ENCODE assay signal across 17 mouse cellular contexts in the genomic region with DNA sequence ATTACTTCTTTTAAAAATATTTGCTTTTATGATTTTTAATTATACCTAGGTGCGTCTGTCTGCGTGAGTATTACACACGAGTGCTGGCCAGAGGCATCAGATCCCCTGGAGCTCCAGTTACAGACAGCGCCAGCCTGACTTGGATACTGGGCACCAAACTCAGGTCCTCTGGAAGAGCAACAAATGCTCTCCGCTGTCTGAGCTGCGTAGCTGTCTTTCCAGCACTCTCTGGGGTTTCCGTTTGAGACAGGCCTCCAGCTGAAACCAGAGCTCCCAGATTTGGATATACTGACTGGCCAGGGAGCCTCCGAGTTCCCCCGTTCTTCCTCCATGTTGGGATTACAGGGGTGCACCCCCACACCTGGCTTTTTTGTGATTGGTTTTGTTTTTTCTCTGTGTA. TPM values are rescaled to one million over a fixed set of nuclear protein-coding genes. Genes with fewer than 3 reads are reported as not detected.
DNase-seq lines count a peak whose midpoint lies in the region; ATAC-seq and TF ChIP-seq lines count a peak whose summit lies in the region.
"Had no signal": no experiment of that assay in that cellular context is flagged by ENCODE, and none has a peak within 500 bp of the region (broad histone marks: within the 10 kb centered on the region; RNA-seq: fewer than 3 reads in every experiment).

No protein-coding gene starts in this region.

- DNase-seq in gastrocnemius, adult 2 months, result peak; percentile 49
- no peak for DNase-seq in gastrocnemius, postnatal 10 days
- no peak for DNase-seq in midbrain, embryonic 11.5 days (ENCODE audit: low spot score, missing footprints)
- DNase-seq in midbrain, postnatal 0 days (ENCODE audit: low spot score), result no peak
- DNase-seq: B cell, adult 2 months; kidney, adult 11 months; layer of hippocampus, postnatal 36 days; retina, postnatal 1 day; spleen, adult 18-20 months; thymus, postnatal 25 days had no signal

- no peaks in the 10 kb centered on the region for H3K27me3 ChIP-seq in midbrain, embryonic 11.5 days (ENCODE audit: control insufficient read depth, insufficient read depth, low read length)
- H3K27me3 ChIP-seq in midbrain, postnatal 0 days (ENCODE audit: insufficient read depth, low read length), result no peaks in the 10 kb centered on the region
- no peaks in the 10 kb centered on the region for H3K27me3 ChIP-seq in embryonic facial prominence, embryonic 13.5 days
- H3K27me3 ChIP-seq in neural tube, embryonic 13.5 days, result no peaks in the 10 kb centered on the region
- H3K27me3 ChIP-seq in kidney, embryonic 15.5 days, result peaks cover 14% of the 10 kb centered on the region; the same call in 1 of the 2 replicates

- peaks cover 19% of the 10 kb centered on the region for H3K4me1 ChIP-seq in midbrain, embryonic 11.5 days (ENCODE audit: control insufficient read depth, insufficient read depth, low read length)
- H3K4me1 ChIP-seq in midbrain, postnatal 0 days (ENCODE audit: insufficient read depth, low read length), result no peaks in the 10 kb centered on the region
- peaks cover 14% of the 10 kb centered on the region for H3K4me1 ChIP-seq in embryonic facial prominence, embryonic 13.5 days
- peaks cover 17% of the 10 kb centered on the region for H3K4me1 ChIP-seq in neural tube, embryonic 13.5 days (replicated peaks)
- H3K4me1 ChIP-seq in kidney, embryonic 15.5 days, result no peaks in the 10 kb centered on the region

- H3K4me3 ChIP-seq in gastrocnemius, adult 2 months, result peak overlapping the region; percentile 47
- no peak overlapping the region for H3K4me3 ChIP-seq in midbrain, embryonic 11.5 days (ENCODE audit: low read depth, low read length)
- no peak overlapping the region for H3K4me3 ChIP-seq in midbrain, postnatal 0 days (ENCODE audit: low read depth, low read length)
- no peak overlapping the region for H3K4me3 ChIP-seq in embryonic facial prominence, embryonic 13.5 days
- H3K4me3 ChIP-seq in neural tube, embryonic 13.5 days, result no peak overlapping the region
- H3K4me3 ChIP-seq in kidney, embryonic 15.5 days (replicated peaks), result no peak overlapping the region
- H3K4me3 ChIP-seq: megakaryocyte, embryonic 14.5 days had no signal

- intact Hi-C loops in gastrocnemius, adult 2 months (cut with DNase I), result no loop called here

- H3K4me2 ChIP-seq in midbrain, embryonic 11.5 days, result no peak overlapping the region
- H3K4me2 ChIP-seq in midbrain, postnatal 0 days (ENCODE audit: low read depth, low read length, poor library complexity, severe bottlenecking), result no peak overlapping the region
- H3K4me2 ChIP-seq in embryonic facial prominence, embryonic 13.5 days, result peak overlapping the region; percentile 9
- no peak overlapping the region for H3K4me2 ChIP-seq in neural tube, embryonic 13.5 days
- no peak overlapping the region for H3K4me2 ChIP-seq in kidney, embryonic 15.5 days

- 35% methylated on average over 9 of the region's 9 CpGs for WGBS in midbrain, embryonic 11.5 days
- 43% methylated on average over 9 of the region's 9 CpGs for WGBS in midbrain, postnatal 0 days
- 25% methylated on average over 9 of the region's 9 CpGs for WGBS in embryonic facial prominence, embryonic 13.5 days
- 35% methylated on average over 9 of the region's 9 CpGs for WGBS in neural tube, embryonic 13.5 days
- WGBS in kidney, embryonic 15.5 days, result 28% methylated on average over 9 of the region's 9 CpGs

- no peak; the same call in 1 of the 2 replicates for ATAC-seq in midbrain, embryonic 11.5 days (ENCODE audit: low FRiP score)
- no peak for ATAC-seq in midbrain, postnatal 0 days (ENCODE audit: low FRiP score)
- no peak for ATAC-seq in embryonic facial prominence, embryonic 13.5 days (ENCODE audit: insufficient number of reproducible peaks, insufficient read depth, low FRiP score, low TSS enrichment, low read depth)
- ATAC-seq in neural tube, embryonic 13.5 days (ENCODE audit: low read depth), result no peak
- no peak for ATAC-seq in kidney, embryonic 15.5 days (replicated peaks; ENCODE audit: low FRiP score)

- no peak for TF ChIP-seq CTCF in gastrocnemius, adult 2 months (IDR thresholded peaks at IDR 0.05)
- no peak for TF ChIP-seq CTCF in midbrain, postnatal 0 days (IDR thresholded peaks at IDR 0.05)

- no peaks in the 10 kb centered on the region for H3K36me3 ChIP-seq in midbrain, embryonic 11.5 days (ENCODE audit: control insufficient read depth, insufficient read depth, low read length)
- no peaks in the 10 kb centered on the region for H3K36me3 ChIP-seq in midbrain, postnatal 0 days (ENCODE audit: insufficient read depth, low read length)
- no peaks in the 10 kb centered on the region for H3K36me3 ChIP-seq in embryonic facial prominence, embryonic 13.5 days
- H3K36me3 ChIP-seq in neural tube, embryonic 13.5 days, result no peaks in the 10 kb centered on the region
- H3K36me3 ChIP-seq in kidney, embryonic 15.5 days, result no peaks in the 10 kb centered on the region

- no peaks in the 10 kb centered on the region for H3K9me3 ChIP-seq in midbrain, embryonic 11.5 days (ENCODE audit: control insufficient read depth, low read length)
- H3K9me3 ChIP-seq in midbrain, postnatal 0 days (ENCODE audit: low read length), result no peaks in the 10 kb centered on the region
- no peaks in the 10 kb centered on the region for H3K9me3 ChIP-seq in embryonic facial prominence, embryonic 13.5 days
- H3K9me3 ChIP-seq in neural tube, embryonic 13.5 days, result no peaks in the 10 kb centered on the region
- no peaks in the 10 kb centered on the region for H3K9me3 ChIP-seq in kidney, embryonic 15.5 days (replicated peaks)

- peak overlapping the region; percentile 30 for H3K9ac ChIP-seq in midbrain, embryonic 11.5 days (ENCODE audit: low read length)
- no peak overlapping the region for H3K9ac ChIP-seq in midbrain, postnatal 0 days (replicated peaks; ENCODE audit: low read length, poor library complexity, severe bottlenecking)
- no peak overlapping the region for H3K9ac ChIP-seq in embryonic facial prominence, embryonic 13.5 days
- H3K9ac ChIP-seq in neural tube, embryonic 13.5 days, result no peak overlapping the region
- H3K9ac ChIP-seq in kidney, embryonic 15.5 days, result no peak overlapping the region

- H3K27ac ChIP-seq in gastrocnemius, adult 2 months, result peak overlapping the region; percentile 61; the same call in 1 of the 2 replicates
- peak overlapping the region; percentile 51 for H3K27ac ChIP-seq in midbrain, embryonic 11.5 days (ENCODE audit: low read depth, low read length)
- H3K27ac ChIP-seq in midbrain, postnatal 0 days (ENCODE audit: low read depth, low read length), result no peak overlapping the region
- H3K27ac ChIP-seq in embryonic facial prominence, embryonic 13.5 days, result 0 out of 2 replicates have a peak overlapping the region, but pooled peaks have one; percentile 8
- peak overlapping the region; percentile 33; the same call in 1 of the 2 replicates for H3K27ac ChIP-seq in neural tube, embryonic 13.5 days (replicated peaks)
- no peak overlapping the region for H3K27ac ChIP-seq in kidney, embryonic 15.5 days
- H3K27ac ChIP-seq: stomach, postnatal 0 days had no signal

RNA-seq across cellular contexts. Expression of a gene that starts 12.9 kb away (rescaled TPM):
- total RNA-seq in gastrocnemius, adult 2 months (2021), result 1 to 10 TPM; 1.6 to 2.4 TPM
- total RNA-seq in gastrocnemius, postnatal 10 days (2021), result under 1 TPM; 0.33 to 0.70 TPM
- 33.9 and 37.2 TPM in 2 replicates for polyA plus RNA-seq in midbrain, embryonic 11.5 days (2014; fragmentation: Nextera tagmentation; extraction: Ambion mirVana)
- 0.60 and 1.8 TPM in 2 replicates for total RNA-seq in midbrain, postnatal 0 days (2014; rRNA removed)
- polyA plus RNA-seq in midbrain, postnatal 0 days (2015; fragmentation: Nextera tagmentation; extraction: Ambion mirVana), result 0.54 and 0.87 TPM in 2 replicates
- 1.8 and 1.9 TPM in 2 replicates for polyA plus RNA-seq in embryonic facial prominence, embryonic 13.5 days (2015; fragmentation: Nextera tagmentation; extraction: Ambion mirVana)
- 0.81 and 3.1 TPM in 2 replicates for polyA plus RNA-seq in neural tube, embryonic 13.5 days (2015; fragmentation: Nextera tagmentation; extraction: Ambion mirVana)
- 0.09 and 0.35 TPM in 2 replicates for polyA plus RNA-seq in kidney, embryonic 15.5 days (2015; fragmentation: Nextera tagmentation; extraction: Ambion mirVana)
- total RNA-seq: MEL had no signal
- polyA plus RNA-seq: lung, embryonic 16.5 days had no signal

RNA-seq across cellular contexts. Expression of a gene that starts 38.4 kb away (rescaled TPM):
- 10 to 100 TPM; 15.3 to 25.0 TPM for total RNA-seq in gastrocnemius, adult 2 months (2021)
- 10 to 100 TPM; 24.2 to 30.9 TPM for total RNA-seq in gastrocnemius, postnatal 10 days (2021)
- polyA plus RNA-seq in midbrain, embryonic 11.5 days (2014; fragmentation: Nextera tagmentation; extraction: Ambion mirVana), result 14.6 and 16.8 TPM in 2 replicates
- 600 and 607 TPM in 2 replicates for total RNA-seq in midbrain, postnatal 0 days (2014; rRNA removed)
- 159 and 163 TPM in 2 replicates for polyA plus RNA-seq in midbrain, postnatal 0 days (2015; fragmentation: Nextera tagmentation; extraction: Ambion mirVana)
- 22.4 and 23.0 TPM in 2 replicates for polyA plus RNA-seq in embryonic facial prominence, embryonic 13.5 days (2015; fragmentation: Nextera tagmentation; extraction: Ambion mirVana)
- polyA plus RNA-seq in neural tube, embryonic 13.5 days (2015; fragmentation: Nextera tagmentation; extraction: Ambion mirVana), result 58.9 and 72.6 TPM in 2 replicates
- 10.2 and 10.7 TPM in 2 replicates for polyA plus RNA-seq in kidney, embryonic 15.5 days (2015; fragmentation: Nextera tagmentation; extraction: Ambion mirVana)
- total RNA-seq: MEL had no signal

Comparison
In these comparisons a context has a peak if more than half of its experiments do, and no peak if none do; other contexts are left out.
1. H3K27ac ChIP-seq: peak in gastrocnemius, adult 2 months (single experiment), midbrain, embryonic 11.5 days (single experiment), embryonic facial prominence, embryonic 13.5 days (single experiment) and neural tube, embryonic 13.5 days (single experiment); none in midbrain, postnatal 0 days (single experiment) and kidney, embryonic 15.5 days (single experiment).